Mouse (Mus musculus): ENCODE measurements around the gene Atxn2. TPM values are rescaled to one million over a fixed set of nuclear protein-coding genes. Genes with fewer than 3 reads are reported as not detected.
"Not testable (repeated sequence)": the region's sequence is repeated elsewhere in the genome, so short reads cannot be mapped to it uniquely, and the experiment has no call there.

The Atxn2 gene
- polyA plus RNA-seq, 1 experiment: 153 TPM

DNA sequence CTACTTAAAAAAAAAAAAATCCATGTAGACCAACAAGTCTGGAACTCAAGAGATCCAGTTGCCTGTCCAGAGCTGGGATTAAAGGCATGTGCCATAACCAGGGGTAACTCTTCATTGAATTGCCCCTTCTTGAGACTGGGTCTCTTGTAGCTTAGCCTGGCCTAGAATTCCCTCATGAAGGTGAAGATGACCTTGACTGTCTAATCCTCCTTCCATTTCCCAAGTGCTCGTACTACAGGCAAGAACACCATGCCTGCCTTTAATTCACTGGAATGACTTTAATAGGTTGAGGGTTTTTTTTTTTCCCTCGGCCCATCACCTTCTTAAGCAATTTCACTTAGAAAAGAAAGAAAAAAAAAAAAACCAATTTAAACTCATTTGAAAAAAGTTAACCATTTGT is 735 bp upstream of the Atxn2 start:
- DNase-seq (ENCODE audit: extremely low spot score in 1 of 2, low spot score in 1 of 2): no peak

DNA sequence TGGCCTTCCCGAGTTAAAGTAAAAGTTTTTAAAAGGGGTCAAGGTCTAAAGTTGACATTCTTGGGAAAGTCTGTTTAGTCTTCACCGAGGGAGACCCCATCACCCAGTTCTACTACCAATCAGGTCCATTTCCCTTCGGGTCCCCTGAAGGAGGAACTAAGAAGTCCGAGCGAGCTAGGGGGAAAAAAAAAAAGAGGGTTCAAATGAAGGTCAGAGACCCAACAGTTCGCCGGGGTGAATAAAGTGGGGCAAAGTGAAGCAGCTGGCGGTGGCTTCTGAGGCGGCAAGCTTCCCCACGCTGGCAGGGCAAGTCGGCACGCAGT is 325 bp upstream of the Atxn2 start:
- no peak for DNase-seq (ENCODE audit: extremely low spot score in 1 of 2, low spot score in 1 of 2)

DNA sequence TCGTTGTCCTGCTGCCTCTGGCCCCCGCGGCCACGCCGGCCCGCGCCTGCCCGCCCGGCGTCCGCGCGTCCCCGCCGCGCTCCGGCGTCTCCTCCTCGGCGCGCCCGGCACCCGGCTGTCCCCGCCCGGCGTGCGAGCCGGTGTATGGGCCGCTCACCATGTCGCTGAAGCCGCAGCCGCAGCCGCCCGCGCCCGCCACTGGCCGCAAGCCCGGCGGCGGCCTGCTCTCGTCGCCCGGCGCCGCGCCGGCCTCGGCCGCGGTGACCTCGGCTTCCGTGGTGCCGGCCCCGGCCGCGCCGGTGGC is 743 bp downstream of the Atxn2 start:
- no peak for DNase-seq (ENCODE audit: extremely low spot score in 1 of 2, low spot score in 1 of 2)

DNA sequence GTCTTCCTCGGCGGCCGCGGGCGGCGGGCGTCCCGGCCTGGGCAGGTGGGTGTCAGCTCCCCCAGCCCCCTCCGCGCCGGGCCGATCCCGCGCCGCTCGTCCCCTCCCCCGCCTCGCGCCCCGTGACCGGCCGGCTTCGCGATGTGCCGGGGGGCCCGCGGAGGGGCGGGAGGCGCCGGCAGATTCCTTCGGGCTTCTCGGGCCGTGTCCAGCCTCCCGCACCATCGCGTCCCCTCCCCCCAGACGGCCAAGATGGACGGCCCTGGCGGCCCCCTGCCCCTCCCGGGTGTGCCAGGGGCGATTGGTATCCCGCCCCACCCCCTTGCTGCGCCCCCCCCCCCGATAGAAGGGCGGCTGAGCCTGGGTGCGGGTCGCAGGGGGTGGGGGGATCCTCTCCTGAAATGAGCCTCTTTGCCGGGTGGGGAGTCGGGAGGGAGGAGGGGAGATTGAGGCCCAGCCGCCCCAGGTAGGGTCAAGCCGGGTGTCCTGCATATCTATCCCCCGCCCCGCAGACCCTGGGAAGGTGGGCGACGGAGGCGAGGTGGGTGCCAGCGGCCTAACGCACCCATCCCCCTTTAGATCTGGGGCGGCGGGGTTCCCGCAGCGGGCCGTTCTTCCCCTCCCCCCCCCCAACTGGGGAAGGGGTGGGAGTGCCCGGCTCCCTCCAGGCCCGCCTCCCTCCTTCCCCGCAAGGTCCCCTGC is 1.2 kb downstream of the Atxn2 start:
- no peak for DNase-seq (ENCODE audit: extremely low spot score in 1 of 2, low spot score in 1 of 2)

DNA sequence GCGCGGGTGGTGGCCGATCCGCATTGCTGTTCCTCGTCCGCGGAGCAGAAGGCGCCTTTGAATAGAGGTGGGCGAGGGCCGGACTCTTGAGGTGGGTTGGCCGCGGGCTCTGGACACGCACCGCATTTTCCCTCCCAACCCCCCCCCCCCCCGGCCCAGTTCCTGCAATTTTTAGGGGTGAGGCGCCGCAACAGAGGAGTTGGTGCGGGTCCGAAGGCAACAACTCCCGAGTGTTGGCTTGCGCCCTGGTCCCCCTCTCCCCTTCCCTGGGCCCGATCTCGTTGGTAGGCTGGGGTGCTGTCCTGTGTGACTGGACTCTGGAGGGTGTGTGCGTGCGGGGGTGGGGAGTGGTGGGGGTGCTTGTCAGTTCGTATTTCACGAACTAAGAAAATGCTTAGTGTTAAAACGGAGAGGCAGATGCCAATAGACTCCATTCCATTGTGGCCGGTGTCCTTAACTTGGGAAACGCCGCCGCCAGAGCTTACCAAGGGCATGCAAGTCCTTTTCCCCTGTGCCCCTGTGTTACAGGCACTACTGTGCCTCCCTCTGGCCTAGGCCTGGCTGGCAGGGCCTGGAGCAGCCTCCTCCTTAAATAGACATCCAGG is 1.9 kb downstream of the Atxn2 start:
- peak in 1 of 2 experiments; percentile 37 for DNase-seq (ENCODE audit: extremely low spot score in 1 of 2, low spot score in 1 of 2)

DNA sequence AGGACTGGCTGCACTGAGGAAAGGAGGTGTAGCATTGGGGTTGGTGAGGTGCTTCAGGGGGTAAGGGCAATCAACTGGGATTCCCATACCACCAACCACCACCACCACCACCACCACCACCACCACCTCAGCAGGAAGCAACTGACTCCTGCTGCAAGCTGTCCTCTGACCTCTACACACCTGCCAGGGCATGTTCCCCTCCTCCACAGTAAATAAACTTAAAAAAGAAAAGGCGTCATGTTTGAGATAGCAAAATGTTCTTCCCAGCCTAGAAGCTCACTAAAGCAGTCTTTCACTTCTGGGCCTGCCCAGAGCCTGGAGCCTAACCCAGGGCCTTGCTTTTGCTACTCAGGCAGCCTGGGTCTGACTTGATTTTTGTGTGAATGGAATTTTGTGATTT is 3.2 kb downstream of the Atxn2 start:
- no peak for DNase-seq (ENCODE audit: extremely low spot score in 1 of 2, low spot score in 1 of 2)

DNA sequence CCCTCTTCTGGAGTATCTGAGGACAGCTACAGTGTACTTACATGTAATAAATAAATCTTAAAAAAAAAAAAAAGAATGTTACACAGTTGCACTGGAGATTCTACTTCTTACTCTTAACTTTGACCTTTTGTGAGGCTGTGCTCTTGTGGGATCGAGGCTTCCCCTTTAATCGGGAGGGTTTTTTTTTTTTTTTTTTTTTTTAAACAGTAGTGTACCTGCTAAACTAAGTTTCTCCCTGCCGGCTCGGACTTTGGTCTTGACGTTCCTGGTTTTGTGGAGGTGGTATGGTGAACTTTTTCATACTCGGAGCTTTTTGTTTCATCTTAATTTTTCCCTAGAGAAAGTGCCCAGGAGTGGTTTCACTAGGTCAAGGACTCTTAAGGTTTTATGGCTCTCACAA is 3.8 kb downstream of the Atxn2 start:
- DNase-seq (ENCODE audit: extremely low spot score in 1 of 2, low spot score in 1 of 2): no peak

DNA sequence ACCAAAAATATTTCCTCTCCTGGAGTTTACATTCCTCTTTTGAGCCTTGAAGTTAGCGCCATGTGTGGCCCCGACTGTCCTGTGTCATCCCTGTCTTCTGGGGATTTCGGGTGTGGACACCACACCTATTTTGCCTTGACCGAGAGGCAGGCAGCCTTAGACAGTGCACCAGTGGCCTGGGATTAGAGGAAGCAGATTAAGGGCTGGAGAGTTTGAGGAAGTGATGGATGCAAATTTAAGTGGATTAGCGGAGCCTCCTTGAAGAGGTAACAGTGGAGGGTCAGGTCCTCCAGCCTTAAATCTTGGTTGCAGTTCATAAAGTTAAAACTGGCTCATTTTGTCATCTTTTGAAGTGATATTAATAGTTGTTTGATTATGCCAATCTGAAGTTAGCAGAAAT is 7.3 kb downstream of the Atxn2 start:
- no peak for DNase-seq (ENCODE audit: extremely low spot score in 1 of 2, low spot score in 1 of 2)

DNA sequence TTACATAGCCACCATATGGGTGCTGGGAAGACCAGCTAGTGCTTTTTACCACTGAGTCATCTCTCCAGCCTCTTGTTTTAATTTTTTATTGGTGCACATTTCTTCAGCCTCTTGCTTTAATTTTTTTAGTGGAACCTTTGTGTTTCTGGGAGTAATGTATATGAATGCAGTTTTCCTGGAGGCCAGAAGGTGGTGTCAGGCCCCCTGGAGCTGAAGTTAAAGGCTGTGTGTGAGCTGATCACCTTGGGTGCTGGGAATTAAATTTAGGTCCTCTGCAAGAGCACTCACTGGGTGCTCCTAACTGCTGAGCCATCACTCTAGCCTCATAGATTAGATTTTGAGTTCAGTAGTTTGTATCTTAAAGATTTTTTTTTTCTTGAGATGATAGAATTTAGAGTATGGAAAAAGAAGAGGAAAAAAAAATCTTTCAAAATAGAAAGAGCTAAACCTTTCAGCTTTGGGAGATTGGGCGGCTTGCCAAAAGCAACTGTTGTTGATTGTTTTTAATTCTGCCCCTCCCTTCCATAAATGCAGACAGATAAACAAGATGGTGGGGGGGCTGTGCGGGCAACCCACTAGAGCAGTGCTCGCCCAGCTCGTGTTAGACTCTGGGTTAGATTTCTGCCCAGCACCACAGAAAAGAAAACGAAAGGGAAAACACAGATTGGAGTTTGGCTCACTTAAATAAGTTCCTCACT is 9.9 kb downstream of the Atxn2 start:
- DNase-seq (ENCODE audit: extremely low spot score in 1 of 2, low spot score in 1 of 2): no peak

DNA sequence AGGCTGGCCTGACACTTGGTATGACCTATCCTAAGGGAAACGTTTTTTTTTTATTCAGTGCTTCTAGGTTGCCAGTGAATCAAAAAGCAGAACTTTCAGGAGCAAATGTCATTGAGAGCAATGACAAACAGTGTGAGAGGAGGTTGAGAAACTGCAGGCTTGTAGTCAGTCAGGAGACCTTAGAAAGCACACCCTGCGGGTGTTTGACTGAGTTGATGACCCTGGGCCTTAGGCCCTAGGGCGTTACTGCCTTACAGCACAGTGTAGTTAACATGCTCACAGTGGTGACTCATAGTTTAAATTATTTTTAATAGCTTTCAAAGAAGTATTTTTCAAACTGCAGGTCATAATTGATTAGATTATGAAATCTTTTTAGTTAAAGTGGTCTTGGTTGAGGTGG is 10.7 kb downstream of the Atxn2 start:
- DNase-seq (ENCODE audit: extremely low spot score in 1 of 2, low spot score in 1 of 2): no peak

DNA sequence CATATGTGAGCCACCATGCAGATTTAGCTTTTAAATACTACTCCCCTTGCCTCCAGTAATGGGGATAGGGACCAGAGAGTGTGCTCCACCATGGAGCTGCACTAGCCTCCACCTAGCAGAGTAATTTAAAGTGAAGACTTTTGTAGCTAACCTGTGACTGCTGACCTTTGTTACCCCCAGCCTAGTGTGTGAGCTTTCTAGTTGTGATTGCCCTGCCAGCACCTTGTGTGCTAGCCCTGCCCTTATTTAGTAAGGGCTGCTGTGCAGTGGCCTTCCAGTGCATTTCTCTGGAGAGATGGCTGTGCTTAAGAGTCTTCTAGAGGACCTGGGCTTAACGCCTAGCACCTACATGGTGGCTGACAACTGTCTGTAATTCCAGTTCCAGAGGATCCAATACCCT is 13.5 kb downstream of the Atxn2 start:
- DNase-seq (ENCODE audit: extremely low spot score in 1 of 2, low spot score in 1 of 2): no peak

DNA sequence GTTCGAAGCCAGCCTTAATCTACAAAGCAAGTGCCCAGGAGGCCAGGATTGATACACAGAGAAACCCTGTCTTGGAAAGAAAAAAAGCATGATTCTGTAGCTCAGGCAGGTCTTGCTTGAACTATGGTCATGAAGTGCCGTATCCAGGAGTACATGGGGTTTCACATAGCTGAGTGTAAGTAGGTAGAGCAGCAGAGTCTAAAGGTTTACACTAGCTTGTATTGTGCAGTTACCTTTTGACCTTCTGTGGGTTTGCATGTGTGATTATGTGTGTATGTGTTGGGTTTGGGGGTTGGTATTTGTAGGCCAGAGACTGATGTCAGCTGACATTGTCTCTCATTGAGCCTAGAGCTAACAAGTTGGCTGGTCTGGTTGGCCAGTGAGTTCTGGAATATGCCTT is 18.9 kb downstream of the Atxn2 start:
- no peak for DNase-seq (ENCODE audit: extremely low spot score in 1 of 2, low spot score in 1 of 2)

DNA sequence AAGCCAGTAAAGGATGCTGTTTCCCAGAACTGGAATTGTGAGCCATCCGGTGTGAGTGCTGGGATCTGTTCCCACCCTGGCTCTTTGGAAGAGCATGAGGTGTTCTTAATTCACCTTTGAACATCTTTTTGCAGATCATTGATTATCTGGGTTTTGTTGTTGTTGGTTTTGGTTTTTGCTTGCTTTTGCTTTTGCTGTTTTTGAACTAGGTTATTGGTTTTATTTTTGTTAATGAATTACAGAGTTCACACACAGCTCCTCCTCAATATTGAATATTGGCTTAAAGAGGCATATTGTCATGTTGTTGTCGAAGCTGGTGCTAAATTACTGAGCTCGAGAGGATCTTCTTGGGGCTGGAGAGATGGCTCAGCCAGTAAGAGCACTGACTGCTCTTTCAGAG is 25.5 kb downstream of the Atxn2 start:
- no peak for DNase-seq (ENCODE audit: extremely low spot score in 1 of 2, low spot score in 1 of 2)

DNA sequence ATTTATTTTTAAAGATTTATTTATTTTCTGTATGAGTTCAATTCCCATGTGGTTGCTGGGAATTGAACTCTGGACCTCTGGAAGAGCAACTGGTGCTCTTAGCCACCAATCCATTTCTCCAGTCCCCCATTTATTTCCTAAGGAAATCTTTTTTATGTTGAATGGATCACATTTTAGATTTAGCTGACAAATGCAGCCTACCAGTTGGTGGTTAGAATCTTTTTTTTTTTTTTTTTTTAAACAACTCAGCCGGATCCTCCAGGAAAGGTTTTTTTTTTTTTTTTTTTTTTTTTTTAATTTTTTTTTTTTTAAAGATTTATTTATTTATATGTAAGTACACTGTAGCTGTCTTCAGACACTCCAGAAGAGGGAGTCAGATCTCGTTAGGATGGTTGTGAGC is 27.0 kb downstream of the Atxn2 start:
- not testable (repeated sequence) for DNase-seq (ENCODE audit: extremely low spot score in 1 of 2, low spot score in 1 of 2)

DNA sequence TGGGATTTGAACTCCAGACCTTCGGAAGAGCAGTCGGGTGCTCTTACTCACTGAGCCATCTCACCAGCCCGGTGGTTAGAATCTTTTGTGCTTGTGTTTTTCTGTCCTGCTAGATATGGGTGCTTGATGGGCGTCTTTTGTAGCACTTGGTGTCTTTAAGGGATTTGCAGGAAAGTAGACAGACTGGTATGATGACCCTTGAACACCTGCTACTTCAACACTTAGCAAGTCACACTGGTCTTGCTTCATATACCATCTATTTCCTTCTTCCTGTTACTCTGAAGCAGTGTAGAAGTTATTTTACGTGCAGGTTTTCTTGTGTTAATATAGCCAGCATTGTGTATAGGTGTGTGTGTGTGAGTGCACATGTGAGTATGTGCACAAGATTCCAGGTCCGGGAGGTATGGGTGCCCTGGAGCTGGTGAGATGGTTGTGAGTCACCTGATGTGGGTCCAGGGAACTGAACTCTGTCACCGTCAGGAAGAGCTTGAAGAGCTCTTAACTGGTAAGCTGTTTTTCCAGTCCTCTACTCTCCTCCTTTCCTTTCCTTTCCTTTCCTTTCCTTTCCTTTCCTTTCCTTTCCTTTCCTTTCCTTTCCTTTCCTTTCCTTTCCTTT is 27.5 kb downstream of the Atxn2 start:
- DNase-seq (ENCODE audit: extremely low spot score in 1 of 2, low spot score in 1 of 2): no peak

DNA sequence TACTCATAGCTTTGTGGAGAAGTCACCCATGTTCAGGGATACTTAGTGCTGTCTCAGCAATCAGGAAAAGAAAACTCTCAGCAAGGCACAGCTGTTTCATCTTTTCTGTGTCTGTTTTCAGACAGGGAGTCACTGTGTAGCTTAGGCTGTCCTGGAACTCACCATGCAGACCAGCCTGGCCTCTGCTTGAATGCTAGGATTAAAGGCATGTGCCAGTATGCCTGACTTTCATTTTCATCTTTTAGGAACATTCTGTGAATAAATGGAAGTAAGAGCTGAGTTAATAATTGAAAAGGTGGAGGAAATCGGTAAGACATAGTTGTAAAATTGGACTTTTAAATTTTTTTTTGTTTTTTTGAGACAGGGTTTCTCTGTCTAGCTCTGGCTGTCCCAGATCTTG is 29.4 kb downstream of the Atxn2 start:
- no peak for DNase-seq (ENCODE audit: extremely low spot score in 1 of 2, low spot score in 1 of 2)

DNA sequence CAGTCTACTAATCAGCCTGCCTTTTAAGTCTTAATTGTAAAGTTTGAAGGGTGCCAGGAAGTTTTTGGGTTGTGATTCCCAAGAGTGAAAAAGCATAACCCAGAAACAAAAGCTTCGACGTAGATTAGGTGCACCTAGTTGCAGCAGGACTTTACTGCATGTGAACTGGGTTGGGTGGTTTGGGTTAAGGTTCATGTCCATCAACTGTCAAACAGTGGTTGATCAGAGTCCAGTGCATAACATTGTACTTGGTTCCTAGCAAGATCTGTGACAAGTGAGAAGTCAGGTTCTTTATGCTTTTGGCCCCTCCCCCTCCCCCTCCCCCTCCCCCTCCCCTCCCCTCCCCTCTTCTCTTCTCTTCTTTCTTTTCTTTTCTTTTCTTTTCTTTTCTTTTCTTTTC is 31.8 kb downstream of the Atxn2 start:
- DNase-seq (ENCODE audit: extremely low spot score in 1 of 2, low spot score in 1 of 2): no peak

DNA sequence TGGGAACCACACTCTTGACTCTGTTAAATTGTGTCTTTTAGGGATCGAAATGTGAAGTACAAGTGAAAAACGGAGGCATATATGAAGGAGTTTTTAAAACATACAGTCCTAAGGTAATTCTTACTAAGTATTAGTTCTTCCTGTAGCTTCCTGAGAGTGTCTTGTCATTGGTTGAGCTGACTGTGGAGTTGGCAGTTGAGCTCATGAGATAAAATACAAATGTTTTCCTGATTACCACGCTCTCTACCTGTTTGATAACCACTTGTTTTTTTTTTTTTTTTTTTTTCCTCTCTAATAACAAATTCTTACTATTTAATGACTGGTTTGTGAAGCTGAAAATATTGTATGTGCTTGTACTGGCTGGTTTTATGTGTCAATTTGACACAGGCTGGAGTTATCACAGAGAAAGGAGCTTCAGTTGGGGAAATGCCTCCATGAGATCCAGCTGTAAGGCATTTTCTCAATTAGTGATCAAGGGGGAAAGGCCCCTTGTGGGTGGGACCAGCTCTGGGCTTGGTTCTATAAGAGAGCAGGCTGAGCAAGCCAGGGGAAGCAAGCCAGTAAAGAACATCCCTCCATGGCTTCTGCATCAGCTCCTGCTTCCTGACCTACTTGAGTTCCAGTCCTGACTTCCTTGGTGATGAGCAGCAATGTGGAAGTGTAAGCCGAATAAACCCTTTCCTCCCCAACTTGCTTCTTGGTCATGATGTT is 36.9 kb downstream of the Atxn2 start:
- DNase-seq (ENCODE audit: extremely low spot score in 1 of 2, low spot score in 1 of 2): not testable (repeated sequence)

DNA sequence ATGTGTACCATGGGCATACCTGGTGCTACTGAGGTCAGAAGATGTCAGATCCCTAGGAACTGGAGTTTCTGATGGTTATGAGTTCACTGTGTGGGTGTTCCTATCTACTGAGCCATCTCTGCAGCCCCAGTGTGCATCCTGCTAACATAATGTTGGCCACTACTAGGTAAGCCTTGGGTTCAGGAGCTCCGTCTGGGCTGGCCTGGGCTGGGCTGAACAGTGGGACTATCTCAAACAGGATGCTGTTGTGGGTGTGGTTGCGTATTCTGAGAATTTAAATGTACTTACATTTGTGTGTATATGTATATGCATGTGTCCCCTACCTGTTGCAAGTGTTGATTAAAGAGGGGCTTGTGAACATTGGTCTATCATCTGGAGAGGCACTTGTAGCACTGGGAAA is 38.5 kb downstream of the Atxn2 start:
- no peak for DNase-seq (ENCODE audit: extremely low spot score in 1 of 2, low spot score in 1 of 2)

DNA sequence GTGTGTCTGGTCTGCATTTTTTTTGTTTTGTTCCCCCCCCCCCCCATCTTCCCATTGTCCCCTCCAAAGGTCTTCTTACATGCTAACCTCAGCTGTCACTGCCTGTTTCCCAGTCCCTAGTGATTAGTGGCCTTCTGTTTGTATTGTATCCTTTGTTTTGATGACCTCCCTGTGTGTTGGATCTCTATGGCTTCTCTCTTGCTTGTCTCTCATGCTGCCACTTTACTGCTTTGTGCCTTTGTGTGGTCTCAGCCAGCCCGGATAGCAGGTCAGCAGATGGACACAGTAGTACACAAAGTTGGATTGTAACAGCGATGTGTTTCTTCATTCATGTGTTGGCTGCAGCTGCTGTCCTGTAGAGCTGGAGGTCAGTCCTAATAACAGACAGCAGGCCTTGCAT is 46.8 kb downstream of the Atxn2 start:
- DNase-seq (ENCODE audit: extremely low spot score in 1 of 2, low spot score in 1 of 2): no peak

DNA sequence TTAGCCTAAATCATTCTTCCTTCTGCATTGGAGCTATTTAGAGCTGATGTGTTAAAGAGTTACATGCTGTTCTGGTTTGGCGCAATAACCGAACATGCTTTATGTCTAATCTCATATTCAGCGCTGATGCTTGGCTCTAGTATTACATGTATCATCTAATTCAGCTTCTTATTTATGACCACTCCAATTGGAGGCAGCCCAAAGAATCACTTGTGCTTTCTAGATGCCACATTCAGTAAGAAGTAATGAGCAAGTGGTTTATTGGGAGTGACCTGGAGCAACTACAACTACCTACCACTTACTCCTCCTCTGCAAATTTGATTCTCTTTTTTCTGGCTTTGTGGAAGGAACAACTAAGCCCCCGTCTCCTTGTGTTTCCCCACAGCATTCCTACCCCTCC is 47.2 kb downstream of the Atxn2 start:
- DNase-seq (ENCODE audit: extremely low spot score in 1 of 2, low spot score in 1 of 2): no peak
